Mouse (Mus musculus): ENCODE measurements around the gene Myo7a.

GRCm38 (mm10) chr7:98002617-98003016 is 116.7 kb downstream of the Myo7a start:
- TF ChIP-seq CTCF (IDR thresholded peaks at IDR 0.05; ENCODE audit: low read depth, low read length) (no peak), POLR2AphosphoS5 (IDR thresholded peaks at IDR 0.05; ENCODE audit: insufficient replicate concordance, low read depth, low read length) (no peak), GATA1 (IDR thresholded peaks at IDR 0.05; ENCODE audit: borderline replicate concordance, low read length) (no peak), GATA2 (IDR thresholded peaks at IDR 0.05; ENCODE audit: borderline replicate concordance, low read depth, low read length) (no peak), TAL1 (conservative IDR thresholded peaks at IDR 0.05; ENCODE audit: low read depth, low read length) (no peak)

Measured in G1E (cell line).